Mouse (Mus musculus) cortical plate, adult 2 months (tissue): ENCODE data around the gene Abcc2.

Experiments used
- CTCF ChIP-seq: fragments of 200-500 bp; IDR thresholded peaks from 2 replicates; pipeline ENCODE4 v1.5.1; 2011; ENCODE audit warnings: mild to moderate bottlenecking, control low read depth, low read length; ENCODE audit not compliant: insufficient read depth; ENCODE audit errors: extremely low read depth
- POLR2A ChIP-seq: fragments of 200-500 bp; IDR thresholded peaks from 2 replicates; pipeline ENCODE4 v1.6.1; 2011; ENCODE audit warnings: mild to moderate bottlenecking, low read length, control low read depth; ENCODE audit not compliant: insufficient read depth; ENCODE audit errors: extremely low read depth

DNA sequence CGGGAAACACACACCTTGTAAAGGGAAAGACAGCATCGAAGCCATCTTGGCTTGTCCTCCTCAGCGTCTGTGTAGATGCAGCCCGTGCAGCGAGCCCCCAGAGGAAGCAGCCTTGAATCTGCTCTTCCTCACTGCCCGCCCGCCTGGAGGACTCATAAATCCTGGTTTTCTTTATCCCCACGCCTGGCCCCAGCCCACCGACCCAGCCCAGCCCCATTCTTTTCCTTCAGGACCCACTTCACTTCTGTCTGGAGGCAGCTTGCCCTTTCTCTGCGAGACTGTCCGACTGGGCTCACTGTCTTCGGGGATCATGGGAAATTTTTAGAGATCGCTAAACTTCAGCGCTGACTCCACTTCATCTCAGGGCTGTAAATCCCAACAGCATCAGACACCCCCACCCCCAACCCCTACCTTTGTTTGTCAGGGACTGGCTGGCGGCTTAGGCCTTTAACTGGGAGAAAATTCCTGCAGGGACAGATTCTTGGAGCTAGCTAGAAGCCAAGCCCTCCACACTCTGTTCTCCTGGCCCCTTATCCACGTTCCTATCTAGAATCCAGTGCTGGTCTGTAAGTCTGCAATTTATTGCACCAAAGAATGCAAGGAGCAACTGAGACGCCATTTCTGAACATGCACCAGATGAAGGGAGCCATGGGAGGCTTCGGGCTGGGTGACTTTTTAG, 101.0 kb downstream of the Abcc2 start:
- no peak for TF ChIP-seq CTCF
- TF ChIP-seq POLR2A = no peak
